Comparison of ENCODE assay signal across 8 mouse cellular contexts in genomic region chr3:96579885-96580454, GRCm38 (mm10). TPM values are rescaled to one million over a fixed set of nuclear protein-coding genes. Genes with fewer than 3 reads are reported as not detected.
A peak's percentile ranks its signal among the peaks of the same experiment; 100 is the strongest.
DNase-seq lines count a peak whose midpoint lies in the region; ATAC-seq lines count a peak whose summit lies in the region.

No protein-coding gene starts in this region.

- H3K9ac ChIP-seq in hindbrain, embryonic 15.5 days = peak overlapping the region; percentile 41

- H3K4me1 ChIP-seq in hindbrain, embryonic 15.5 days (replicated peaks) = peaks cover 27% of the 10 kb centered on the region

- peak overlapping the region; percentile 33 for H3K4me3 ChIP-seq in hindbrain, embryonic 15.5 days

- no peaks in the 10 kb centered on the region for H3K27me3 ChIP-seq in hindbrain, embryonic 15.5 days

- WGBS in hindbrain, embryonic 15.5 days = 12% methylated on average over 16 of the region's 16 CpGs

- H3K9me3 ChIP-seq in hindbrain, embryonic 15.5 days = no peaks in the 10 kb centered on the region

- ATAC-seq in hindbrain, embryonic 15.5 days (ENCODE audit: low FRiP score, low read depth) = peak; percentile 77

- DNase-seq in T-cell, adult 2 months (ENCODE audit: low spot score) = peak; percentile 90
- DNase-seq in cerebellum, postnatal 36 days = peak; percentile 92
- DNase-seq in frontal cortex, postnatal 36 days (ENCODE audit: low spot score in 2 of 2) = peak; percentile 92 to 94
- DNase-seq in left cerebral cortex, adult 18-20 months (ENCODE audit: low spot score in 2 of 2) = peak; percentile 93 to 94
- DNase-seq in lung, postnatal 4 days = peak; percentile 92 to 95
- DNase-seq in retina, postnatal 1 day = peak; percentile 94
- peak; percentile 95 for DNase-seq in thymus, postnatal 4 days

- peak overlapping the region; percentile 56 for H3K4me2 ChIP-seq in hindbrain, embryonic 15.5 days

- H3K27ac ChIP-seq in hindbrain, embryonic 15.5 days (replicated peaks) = peak overlapping the region; percentile 47; the same call in 1 of the 2 replicates

- no peaks in the 10 kb centered on the region for H3K36me3 ChIP-seq in hindbrain, embryonic 15.5 days

RNA-seq across cellular contexts. Expression of gene Gm16253, which starts 3.2 kb away (rescaled TPM):
- 1.8 and 2.2 TPM in 2 replicates for polyA plus RNA-seq in hindbrain, embryonic 15.5 days (2015; fragmentation: Nextera tagmentation; extraction: Ambion mirVana)
- not detected for total RNA-seq in left cerebral cortex, adult 18-20 months (2021)

RNA-seq across cellular contexts. Expression of gene Polr3gl, which starts 14.0 kb away (rescaled TPM):
- 36.8 and 38.8 TPM in 2 replicates for polyA plus RNA-seq in hindbrain, embryonic 15.5 days (2015; fragmentation: Nextera tagmentation; extraction: Ambion mirVana)
- total RNA-seq in left cerebral cortex, adult 18-20 months (2021) = 10 to 100 TPM; 24.0 to 24.8 TPM

RNA-seq across cellular contexts. Expression of gene Ankrd34a, which starts 16.5 kb away (rescaled TPM):
- 16.7 and 19.9 TPM in 2 replicates for polyA plus RNA-seq in hindbrain, embryonic 15.5 days (2015; fragmentation: Nextera tagmentation; extraction: Ambion mirVana)
- total RNA-seq in left cerebral cortex, adult 18-20 months (2021) = 10 to 100 TPM; 67.3 to 77.4 TPM

RNA-seq across cellular contexts. Expression of gene Lix1l, which starts 21.0 kb away (rescaled TPM):
- 5.4 and 6.1 TPM in 2 replicates for polyA plus RNA-seq in hindbrain, embryonic 15.5 days (2015; fragmentation: Nextera tagmentation; extraction: Ambion mirVana)
- 10 to 100 TPM; 20.8 to 21.5 TPM for total RNA-seq in left cerebral cortex, adult 18-20 months (2021)

RNA-seq across cellular contexts. Expression of gene Txnip, which starts 22.2 kb away (rescaled TPM):
- 48.2 and 53.0 TPM in 2 replicates for polyA plus RNA-seq in hindbrain, embryonic 15.5 days (2015; fragmentation: Nextera tagmentation; extraction: Ambion mirVana)
- 10 to 100 TPM; 19.4 to 25.9 TPM for total RNA-seq in left cerebral cortex, adult 18-20 months (2021)

Comparison
In these comparisons a context has a peak if more than half of its experiments do, and no peak if none do; other contexts are left out.
1. Peak in every context shown above with its lines: DNase-seq, ATAC-seq, H3K4me3 ChIP-seq and H3K27ac ChIP-seq.